Mouse (Mus musculus) adrenal gland, adult 2 months (tissue): ENCODE measurements around the gene Fras1. TPM values are rescaled to one million over a fixed set of nuclear protein-coding genes. Genes with fewer than 3 reads are reported as not detected.

Experiments used
- DNase-seq: peaks from one replicate; pipeline ENCODE4 v3.0.0; 2021
- polyA plus RNA-seq: library from polyadenylated mRNA; depleted of rRNA; stranded (reverse); fragments of >200 nt; gene quantifications from 2 replicates; pipeline ENCODE4 v1.2.3, GENCODE M21; 2012
- total RNA-seq, 2 experiments: library from RNA; stranded (reverse); gene quantifications; 2 replicates each; pipeline ENCODE4 v1.2.3; 2021

Fras1 gene
- total and polyA plus RNA-seq, 3 experiments: 0.48 to 1.8 (median 1.6) TPM

GRCm38 (mm10) chr5:96681085-96681484 is 307.3 kb downstream of the Fras1 start:
- no peak for DNase-seq

- DNase-seq: no peak
Observed at GRCm38 (mm10) chr5:96682777-96683176, 309.0 kb downstream of the Fras1 start.

GRCm38 (mm10) chr5:96688885-96689284 is 315.1 kb downstream of the Fras1 start:
- no peak for DNase-seq

- DNase-seq: no peak
Observed at GRCm38 (mm10) chr5:96698972-96699371, 325.2 kb downstream of the Fras1 start.

- no peak for DNase-seq
Observed at GRCm38 (mm10) chr5:96702706-96703625, 329.2 kb downstream of the Fras1 start.

GRCm38 (mm10) chr5:96708515-96708914 is 334.8 kb downstream of the Fras1 start:
- DNase-seq: no peak

- no peak for DNase-seq
Observed at GRCm38 (mm10) chr5:96712089-96712684, 338.4 kb downstream of the Fras1 start.

- no peak for DNase-seq
Observed at GRCm38 (mm10) chr5:96712799-96713198, 339.0 kb downstream of the Fras1 start.

- DNase-seq: no peak
Observed at GRCm38 (mm10) chr5:96716273-96717034, 342.7 kb downstream of the Fras1 start.

GRCm38 (mm10) chr5:96717690-96718089 is 343.9 kb downstream of the Fras1 start:
- DNase-seq: no peak

- DNase-seq: no peak
Observed at GRCm38 (mm10) chr5:96718601-96719000, 344.8 kb downstream of the Fras1 start.

GRCm38 (mm10) chr5:96719221-96719620 is 345.5 kb downstream of the Fras1 start:
- DNase-seq: no peak

GRCm38 (mm10) chr5:96722690-96723089 is 348.9 kb downstream of the Fras1 start:
- no peak for DNase-seq

GRCm38 (mm10) chr5:96739138-96739878 is 365.6 kb downstream of the Fras1 start:
- DNase-seq: no peak

- no peak for DNase-seq
Observed at GRCm38 (mm10) chr5:96747195-96747984, 373.6 kb downstream of the Fras1 start.

GRCm38 (mm10) chr5:96757615-96758014 is 383.9 kb downstream of the Fras1 start:
- no peak for DNase-seq

- no peak for DNase-seq
Observed at GRCm38 (mm10) chr5:96762021-96762420, 388.3 kb downstream of the Fras1 start.

- peak; percentile 53 for DNase-seq
Observed at GRCm38 (mm10) chr5:96768846-96769471, 395.2 kb downstream of the Fras1 start.

GRCm38 (mm10) chr5:96783506-96784288 is 409.9 kb downstream of the Fras1 start:
- no peak for DNase-seq

GRCm38 (mm10) chr5:96785096-96785495 is 411.3 kb downstream of the Fras1 start:
- no peak for DNase-seq
